Mouse (Mus musculus): ENCODE data around the gene Ell3. TPM values are rescaled to one million over a fixed set of nuclear protein-coding genes. Genes with fewer than 3 reads are reported as not detected.

Gene Ell3
- total RNA-seq, 2 experiments from 2014 or later = not detected

Small RNA genes lying within 50 kb of the gene (microRNA-seq; reads per million reads assigned to microRNA genes)
- 0 reads per million in 2 experiments for gene Gm22953 (ENCODE audit: borderline replicate concordance in 2 of 2)

Other genes with a start within 250 kb of the Ell3 start
- gene Trp53bp1, start 172.9 kb downstream of the Ell3 start, total RNA-seq (2021) = 10 to 100 TPM; 13.5 to 16.4 TPM
- gene Map1a, start 154.7 kb downstream of the Ell3 start, total RNA-seq (2021) = 1 to 10 TPM; 7.0 to 7.8 TPM
- gene Ppip5k1, start 88.9 kb downstream of the Ell3 start, total RNA-seq (2021) = 10 to 100 TPM; 65.1 to 69.9 TPM
- gene Ckmt1, start 86.6 kb downstream of the Ell3 start, total RNA-seq (2021) = not detected
- gene Strc, start 57.1 kb downstream of the Ell3 start, total RNA-seq (2021) = under 1 TPM in 1 of 2 experiments, not detected in 1; 0.08 TPM
- 10 to 100 TPM; 46.2 to 51.0 TPM for gene Pdia3, start 30.5 kb downstream of the Ell3 start, total RNA-seq (2021)
- 1 to 10 TPM; 1.9 TPM for gene Catsper2, start 30.5 kb downstream of the Ell3 start, total RNA-seq (2021)
- gene Serf2, start 4.9 kb upstream of the Ell3 start, total RNA-seq (2021) = 100 to 1,000 TPM; 315 to 360 TPM
- gene Hypk, start 9.0 kb upstream of the Ell3 start, total RNA-seq (2021) = 10 to 100 TPM; 14.2 to 20.2 TPM
- gene Serinc4, start 12.5 kb upstream of the Ell3 start, total RNA-seq (2021) = not detected
- gene Mfap1b, start 29.8 kb upstream of the Ell3 start, total RNA-seq (2021) = 10 to 100 TPM; 18.0 to 20.6 TPM
- 10 to 100 TPM; 13.2 to 13.9 TPM for gene Mfap1a, start 62.4 kb upstream of the Ell3 start, total RNA-seq (2021)
- 1 to 10 TPM; 1.9 to 2.3 TPM for gene Wdr76, start 62.4 kb upstream of the Ell3 start, total RNA-seq (2021)

All from gastrocnemius, postnatal 25 days (tissue).